Mouse (Mus musculus) liver, postnatal 0 days (tissue): ENCODE data around the gene Usp34. TPM values are rescaled to one million over a fixed set of nuclear protein-coding genes. Genes with fewer than 3 reads are reported as not detected.
"Not testable (repeated sequence)": the region's sequence is repeated elsewhere in the genome, so short reads cannot be mapped to it uniquely, and the experiment has no call there.

ENCODE experiments used
- ATAC-seq: fragments of 200-750 bp; cut with Nextera tagmentation; 2 replicates; pipeline ENCODE4 v1.8.0; 2017; ENCODE audit warnings: mild to moderate bottlenecking, moderate library complexity
- DNase-seq: peaks from one replicate; pipeline ENCODE4 v3.0.0-alpha.2; 2016
- H3K27ac ChIP-seq: fragments of 300-500 bp; sonication (generic); 2 replicates; pipeline ENCODE4 v1.5.1; 2014; ENCODE audit warnings: antibody characterized with exemption, moderate library complexity, mild to moderate bottlenecking, low read depth
- H3K27me3 ChIP-seq: fragments of 300-500 bp; sonication (generic); 2 replicates; pipeline ENCODE4 v1.6.1; 2014; ENCODE audit warnings: low read length, control low read depth, mixed read lengths; ENCODE audit not compliant: insufficient read depth
- H3K36me3 ChIP-seq: fragments of 300-500 bp; sonication (generic); replicated peaks from 2 replicates; pipeline ENCODE4 v1.6.1; 2014; ENCODE audit warnings: mild to moderate bottlenecking, control low read depth, low read length, moderate library complexity, mixed read lengths; ENCODE audit not compliant: insufficient read depth
- H3K4me1 ChIP-seq: fragments of 300-500 bp; sonication (generic); 2 replicates; pipeline ENCODE4 v1.6.1; 2014; ENCODE audit warnings: antibody characterized with exemption, mild to moderate bottlenecking, control low read depth; ENCODE audit not compliant: insufficient read depth
- H3K4me2 ChIP-seq: fragments of 300-500 bp; sonication (generic); 2 replicates; pipeline ENCODE4 v1.6.1; 2014; ENCODE audit warnings: low read depth, mild to moderate bottlenecking, low read length, moderate library complexity, mixed read lengths
- H3K4me3 ChIP-seq: fragments of 300-500 bp; sonication (generic); 2 replicates; pipeline ENCODE4 v1.5.1; 2014; ENCODE audit warnings: low read depth, low read length
- H3K9ac ChIP-seq: fragments of 300-500 bp; sonication (generic); replicated peaks from 2 replicates; pipeline ENCODE4 v1.6.1; 2014; ENCODE audit warnings: mild to moderate bottlenecking, moderate library complexity
- H3K9me3 ChIP-seq: fragments of 300-500 bp; sonication (generic); 2 replicates; pipeline ENCODE4 v1.6.1; 2016; ENCODE audit warnings: mild to moderate bottlenecking, control low read depth, low read length, mixed read lengths
- CTCF ChIP-seq: sonication (generic); IDR thresholded peaks from 2 replicates; pipeline ENCODE4 v1.5.1; 2016; ENCODE audit warnings: antibody characterized with exemption, low read depth
- EP300 ChIP-seq: IDR thresholded peaks from 2 replicates; pipeline ENCODE4 v1.6.1; 2016; ENCODE audit warnings: antibody characterized with exemption, low read depth, mild to moderate bottlenecking
- WGBS: fragments of 180-500 bp; shearing (Covaris S2); extraction: QIAGEN DNeasy Blood & Tissue Kit; methylation state at CpG from one replicate; pipeline ENCODE4 v1.1.7; 2014; ENCODE audit not compliant: insufficient replicate concordance; 5-methylcytosine and 5-hydroxymethylcytosine counted together
- polyA plus RNA-seq: library from polyadenylated mRNA; unstranded; fragments of >200 nt; fragmentation: Nextera tagmentation; extraction: Ambion mirVana; gene quantifications from 2 replicates; pipeline ENCODE4 v1.2.1, GENCODE M21; 2015

Gene Usp34
- polyA plus RNA-seq, 1 experiment from 2014 or later, result 6.6 TPM

- H3K9ac ChIP-seq, result no peak overlapping the region
- DNase-seq (peak; percentile 22), ATAC-seq (no peak)
- TF ChIP-seq EP300 (no peak), CTCF (peak; percentile 74)
- no peak overlapping the region for H3K4me3 ChIP-seq
- H3K27ac ChIP-seq, result no peak overlapping the region
- H3K4me1 ChIP-seq, result no peaks in the 10 kb centered on the region; the same call in 1 of the 2 replicates
- H3K27me3 ChIP-seq, result no peaks in the 10 kb centered on the region
- WGBS, result 79% methylated on average over 4 of the region's 4 CpGs
- peaks cover 63% of the 10 kb centered on the region for H3K36me3 ChIP-seq
- no peaks in the 10 kb centered on the region for H3K9me3 ChIP-seq
- no peak overlapping the region for H3K4me2 ChIP-seq
These were observed 34.6 kb upstream of the Usp34 start for GRCm38 (mm10) chr11:23271770-23272724.

DNA sequence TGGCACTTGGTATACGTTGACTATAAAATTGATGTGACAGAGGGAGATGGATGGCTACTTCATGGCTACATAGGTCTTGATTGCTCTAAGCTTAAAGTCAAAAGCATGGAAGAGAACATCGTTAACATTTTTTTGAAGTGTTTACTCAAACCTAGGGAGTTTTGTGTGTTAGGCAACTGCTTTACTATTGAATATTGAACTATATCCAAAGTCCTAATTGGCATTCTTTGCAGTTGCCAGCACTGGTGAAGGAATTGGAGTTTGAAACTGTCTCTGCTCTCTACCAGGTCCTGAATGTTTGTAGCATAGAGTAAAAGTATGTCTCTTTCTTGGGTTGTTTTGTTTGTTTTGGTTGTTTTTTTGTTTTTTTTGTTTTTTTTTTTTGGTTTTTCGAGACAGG lies 30.9 kb upstream of the Usp34 start:
- TF ChIP-seq EP300 (no peak), CTCF (no peak)
- Histone ChIP-seq H3K4me1 (no peaks in the 10 kb centered on the region; the same call in 1 of the 2 replicates), H3K27me3 (no peaks in the 10 kb centered on the region), H3K9ac (no peak overlapping the region), H3K4me2 (no peak overlapping the region), H3K9me3 (no peaks in the 10 kb centered on the region), H3K36me3 (peaks cover 76% of the 10 kb centered on the region), H3K4me3 (no peak overlapping the region), H3K27ac (peak overlapping the region; percentile 57; the same call in 1 of the 2 replicates)
- DNase-seq (no peak), ATAC-seq (peak; percentile 66)
- 68% methylated on average over 3 of the region's 3 CpGs for WGBS

- Histone ChIP-seq H3K4me1 (no peaks in the 10 kb centered on the region), H3K4me2 (no peak overlapping the region), H3K4me3 (no peak overlapping the region), H3K27me3 (no peaks in the 10 kb centered on the region), H3K9me3 (no peaks in the 10 kb centered on the region), H3K27ac (no peak overlapping the region), H3K9ac (no peak overlapping the region), H3K36me3 (peaks cover 88% of the 10 kb centered on the region)
- ATAC-seq (no peak), DNase-seq (no peak)
- TF ChIP-seq CTCF (no peak), EP300 (no peak)
- WGBS, result 89% methylated on average over 4 of the region's 4 CpGs
These were observed 22.2 kb upstream of the Usp34 start for GRCm38 (mm10) chr11:23284469-23284868.

- not testable (repeated sequence) for H3K4me2 ChIP-seq, H3K27ac ChIP-seq, H3K9ac ChIP-seq, H3K4me3 ChIP-seq, H3K4me1 ChIP-seq, H3K27me3 ChIP-seq, DNase-seq, ATAC-seq, H3K9me3 ChIP-seq
- 75% methylated on average over 4 of the region's 4 CpGs for WGBS
- H3K36me3 ChIP-seq, result peaks cover 87% of the 10 kb centered on the region
These were observed 17.8 kb upstream of the Usp34 start for GRCm38 (mm10) chr11:23288866-23289265.

GRCm38 (mm10) chr11:23297379-23297778 lies 9.3 kb upstream of the Usp34 start:
- TF ChIP-seq EP300, result no peak
- no peak for TF ChIP-seq CTCF
- H3K9ac ChIP-seq, result no peak overlapping the region
- no peaks in the 10 kb centered on the region for H3K9me3 ChIP-seq
- ATAC-seq (no peak), DNase-seq (no peak)
- 90% methylated on average over 2 of the region's 2 CpGs for WGBS
- no peaks in the 10 kb centered on the region for H3K4me1 ChIP-seq
- no peak overlapping the region for H3K4me3 ChIP-seq
- H3K27me3 ChIP-seq, result no peaks in the 10 kb centered on the region
- H3K36me3 ChIP-seq, result peaks cover 48% of the 10 kb centered on the region
- H3K4me2 ChIP-seq, result no peak overlapping the region
- no peak overlapping the region for H3K27ac ChIP-seq

DNA sequence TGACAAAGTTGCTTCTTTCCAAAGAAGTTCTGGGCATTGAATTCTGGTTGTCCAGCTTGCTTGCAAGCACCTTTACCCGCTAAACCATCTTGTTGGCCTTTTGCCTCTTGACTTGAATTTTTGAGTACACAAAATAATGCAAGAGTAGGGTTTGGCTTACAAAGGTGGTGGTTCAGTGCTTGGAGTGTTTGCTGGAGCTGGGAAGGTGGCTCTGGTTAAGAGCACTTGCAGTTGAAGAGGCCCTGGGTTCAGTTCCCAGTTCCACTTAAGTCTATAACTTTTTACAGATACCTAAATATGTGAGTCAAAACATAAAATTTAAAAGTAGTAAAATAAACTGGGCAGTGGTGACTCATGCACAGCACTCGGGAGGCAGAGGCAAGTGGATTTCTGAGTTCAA lies 8.4 kb upstream of the Usp34 start:
- no peak for ATAC-seq
- Histone ChIP-seq H3K4me3 (no peak overlapping the region), H3K4me2 (no peak overlapping the region), H3K36me3 (peaks cover 39% of the 10 kb centered on the region), H3K9ac (no peak overlapping the region), H3K27me3 (no peaks in the 10 kb centered on the region), H3K27ac (no peak overlapping the region), H3K4me1 (no peaks in the 10 kb centered on the region), H3K9me3 (no peaks in the 10 kb centered on the region)
- DNase-seq, result no peak
- no peak for TF ChIP-seq EP300
- no peak for TF ChIP-seq CTCF
- 84% methylated on average over 2 of the region's 2 CpGs for WGBS
